Mouse (Mus musculus) lung, postnatal 0 days (tissue): ENCODE data around the gene Asap3.

Experiments
- CTCF ChIP-seq: IDR thresholded peaks from 2 replicates; pipeline ENCODE4 v1.5.1; 2016; ENCODE audit warnings: antibody characterized with exemption, mild to moderate bottlenecking
- EP300 ChIP-seq: IDR thresholded peaks from 2 replicates; pipeline ENCODE4 v1.6.1; 2016; ENCODE audit warnings: antibody characterized with exemption, mild to moderate bottlenecking, control low read depth

DNA sequence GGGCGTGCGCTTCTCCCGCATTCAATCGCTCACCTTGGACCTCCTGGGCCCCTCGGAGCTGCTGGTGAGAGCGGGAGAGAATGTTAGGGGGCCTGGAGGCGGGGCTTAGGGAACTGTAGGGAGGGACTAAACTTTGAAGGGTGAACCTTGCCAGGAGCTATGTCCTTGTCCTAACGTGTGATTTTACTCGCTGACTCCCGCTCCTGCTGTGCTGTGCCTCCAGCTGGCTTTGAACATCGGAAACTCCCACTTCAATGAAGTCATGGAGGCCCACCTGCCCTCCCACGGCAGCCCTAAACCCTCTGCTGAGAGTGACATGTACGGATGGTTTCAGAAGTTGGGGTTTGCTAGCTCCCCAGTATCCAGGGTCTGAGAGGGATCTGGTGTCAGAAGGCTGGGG lies 32.5 kb downstream of the Asap3 start:
- TF ChIP-seq CTCF: no peak
- no peak for TF ChIP-seq EP300
